Mouse (Mus musculus) forebrain, embryonic 11.5 days (tissue): ENCODE measurements around the gene Coil. TPM values are rescaled to one million over a fixed set of nuclear protein-coding genes. Genes with fewer than 3 reads are reported as not detected.

ENCODE experiments used
- ATAC-seq: fragments of 200-750 bp; cut with Nextera tagmentation; replicated peaks from 2 replicates; pipeline ENCODE4 v1.8.0; 2017; ENCODE audit warnings: moderate TSS enrichment; ENCODE audit not compliant: low FRiP score
- DNase-seq: peaks from one replicate; pipeline ENCODE4 v3.0.0-alpha.2; 2017; ENCODE audit warnings: low spot score
- H3K27ac ChIP-seq: fragments of 300-500 bp; sonication (generic); 2 replicates; pipeline ENCODE4 v1.5.1; 2014; ENCODE audit warnings: low read depth, low read length
- H3K27me3 ChIP-seq: fragments of 300-500 bp; sonication (generic); 2 replicates; pipeline ENCODE4 v1.6.1; 2014; ENCODE audit warnings: mild to moderate bottlenecking, low read length, mixed read lengths; ENCODE audit not compliant: control insufficient read depth, insufficient read depth
- H3K36me3 ChIP-seq: fragments of 300-500 bp; sonication (generic); 2 replicates; pipeline ENCODE4 v1.6.1; 2014; ENCODE audit warnings: mild to moderate bottlenecking, low read length, moderate library complexity, mixed read lengths; ENCODE audit not compliant: control insufficient read depth, insufficient read depth
- H3K4me1 ChIP-seq: fragments of 300-500 bp; sonication (generic); replicated peaks from 2 replicates; pipeline ENCODE4 v1.6.1; 2014; ENCODE audit warnings: low read length, mixed read lengths; ENCODE audit not compliant: control insufficient read depth, insufficient read depth
- H3K4me2 ChIP-seq: fragments of 300-500 bp; sonication (generic); 2 replicates; pipeline ENCODE4 v1.6.1; 2014; ENCODE audit warnings: low read depth, mild to moderate bottlenecking, low read length, moderate library complexity, mixed read lengths; ENCODE audit not compliant: severe bottlenecking
- H3K4me3 ChIP-seq: fragments of 300-500 bp; sonication (generic); 2 replicates; pipeline ENCODE4 v1.5.1; 2014; ENCODE audit warnings: low read depth, low read length
- H3K9ac ChIP-seq: fragments of 300-500 bp; sonication (generic); 2 replicates; pipeline ENCODE4 v1.6.1; 2014; ENCODE audit warnings: low read length
- H3K9me3 ChIP-seq: fragments of 300-500 bp; sonication (generic); 2 replicates; pipeline ENCODE4 v1.6.1; 2016; ENCODE audit warnings: low read length, mixed read lengths; ENCODE audit not compliant: control insufficient read depth
- WGBS: fragments of 180-500 bp; shearing (Covaris S2); extraction: QIAGEN DNeasy Blood & Tissue Kit; methylation state at CpG from one replicate; pipeline ENCODE4 v1.1.7; 2014; 5-methylcytosine and 5-hydroxymethylcytosine counted together
- polyA plus RNA-seq: library from polyadenylated mRNA; unstranded; fragments of >200 nt; fragmentation: Nextera tagmentation; extraction: Ambion mirVana; gene quantifications from 2 replicates; pipeline ENCODE4 v1.2.1, GENCODE M21; 2014

The Coil gene
- polyA plus RNA-seq, 1 experiment from 2014 or later: 20.4 TPM

GRCm38 (mm10) chr11:89021687-89022086 is 51.6 kb downstream of the Coil start:
- DNase-seq (no peak), ATAC-seq (no peak)
- H3K4me3 ChIP-seq: no peak overlapping the region
- no peak overlapping the region for H3K9ac ChIP-seq
- no peaks in the 10 kb centered on the region for H3K9me3 ChIP-seq
- no peaks in the 10 kb centered on the region for H3K36me3 ChIP-seq
- no peak overlapping the region for H3K27ac ChIP-seq
- H3K27me3 ChIP-seq: no peaks in the 10 kb centered on the region
- no peaks in the 10 kb centered on the region for H3K4me1 ChIP-seq
- no peak overlapping the region for H3K4me2 ChIP-seq
- WGBS: 85% methylated on average over 7 of the region's 7 CpGs

DNA sequence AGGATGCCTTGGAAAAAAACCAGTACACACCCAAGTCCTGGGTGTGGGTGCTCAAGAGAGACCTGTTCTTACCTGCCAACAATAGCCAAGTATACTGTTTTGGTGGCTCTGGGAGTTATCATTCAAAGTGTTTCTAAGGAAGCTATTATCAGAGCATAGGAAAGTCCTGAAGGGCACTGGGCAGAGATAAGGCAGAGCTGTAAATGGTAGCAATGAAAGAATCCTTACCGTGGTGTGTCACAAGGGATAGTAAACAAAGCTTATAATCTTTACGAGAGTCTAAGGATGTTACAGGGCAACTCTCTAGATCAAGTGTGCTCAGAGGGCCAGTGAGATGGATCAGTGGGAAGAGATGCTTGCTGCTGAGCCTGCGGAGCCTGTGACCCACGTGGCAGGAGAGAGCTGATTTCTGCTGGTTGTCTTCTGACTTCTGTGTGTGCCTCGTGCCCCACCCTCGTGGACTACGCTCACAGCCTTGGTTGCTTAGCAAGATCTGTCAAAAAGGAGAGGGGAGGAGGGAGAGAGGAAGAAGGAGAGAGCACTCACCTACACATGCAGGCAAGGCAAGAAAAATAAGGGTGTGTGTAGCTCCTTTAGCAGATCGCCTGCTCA is 52.2 kb downstream of the Coil start:
- Histone ChIP-seq H3K4me2 (no peak overlapping the region), H3K4me1 (no peaks in the 10 kb centered on the region), H3K4me3 (no peak overlapping the region), H3K9me3 (no peaks in the 10 kb centered on the region), H3K27me3 (no peaks in the 10 kb centered on the region), H3K36me3 (no peaks in the 10 kb centered on the region), H3K9ac (no peak overlapping the region), H3K27ac (no peak overlapping the region)
- WGBS: 75% methylated on average over 8 of the region's 8 CpGs
- no peak for ATAC-seq
- no peak for DNase-seq

DNA sequence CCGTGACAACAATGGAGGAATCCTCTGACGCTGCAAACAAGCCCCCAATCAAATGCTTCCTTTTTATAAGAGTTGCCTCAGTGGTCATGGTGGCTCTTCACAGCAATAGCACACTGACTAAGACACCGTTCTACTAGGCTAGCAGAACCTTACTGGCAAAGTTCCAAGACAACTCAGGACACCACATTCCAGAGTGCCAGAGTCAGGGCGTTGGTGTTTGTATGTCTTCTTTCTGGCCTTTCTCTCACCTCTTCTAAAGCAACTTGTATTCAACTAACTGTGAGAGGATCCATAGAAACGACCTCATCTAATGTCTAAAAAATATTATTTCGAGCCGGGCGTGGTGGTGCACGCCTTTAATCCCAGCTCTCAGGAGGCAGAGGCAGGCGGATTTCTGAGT is 53.4 kb downstream of the Coil start:
- no peaks in the 10 kb centered on the region for H3K36me3 ChIP-seq
- no peaks in the 10 kb centered on the region for H3K9me3 ChIP-seq
- no peak overlapping the region for H3K4me3 ChIP-seq
- H3K4me1 ChIP-seq: no peaks in the 10 kb centered on the region
- H3K9ac ChIP-seq: no peak overlapping the region
- ATAC-seq (no peak), DNase-seq (no peak)
- no peak overlapping the region for H3K4me2 ChIP-seq
- 77% methylated on average over 10 of the region's 10 CpGs for WGBS
- H3K27me3 ChIP-seq: no peaks in the 10 kb centered on the region
- no peak overlapping the region for H3K27ac ChIP-seq

GRCm38 (mm10) chr11:89024181-89024881 is 54.3 kb downstream of the Coil start:
- DNase-seq: no peak

DNA sequence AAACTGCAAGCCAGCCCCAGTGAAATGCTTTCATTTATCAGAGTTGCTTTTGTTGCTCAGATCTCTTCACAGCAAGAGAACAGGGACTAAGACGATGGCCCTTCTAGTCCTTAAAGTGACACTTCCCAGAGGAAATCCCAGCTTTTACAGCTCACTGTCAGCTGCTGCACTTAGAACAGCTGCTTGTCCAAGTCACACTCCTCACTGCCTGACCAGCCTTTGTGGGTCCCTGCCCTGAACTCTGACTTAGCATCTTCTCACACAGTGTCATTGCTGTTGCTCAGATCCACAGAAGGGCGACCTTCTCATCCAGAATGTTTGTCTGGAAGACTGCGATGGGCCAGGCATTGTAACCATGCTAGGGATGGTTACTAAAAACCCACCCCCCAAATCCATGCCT is 55.6 kb downstream of the Coil start:
- Histone ChIP-seq H3K4me3 (no peak overlapping the region), H3K27me3 (no peaks in the 10 kb centered on the region)
- 90% methylated on average over 3 of the region's 3 CpGs for WGBS

More at GRCm38 (mm10) chr11:89024181-89024881, 54.3 kb downstream of the Coil start:
- 81% methylated on average over 11 of the region's 11 CpGs for WGBS
- Histone ChIP-seq H3K27me3 (no peaks in the 10 kb centered on the region), H3K36me3 (no peaks in the 10 kb centered on the region), H3K9ac (no peak overlapping the region), H3K27ac (no peak overlapping the region), H3K4me1 (no peaks in the 10 kb centered on the region), H3K4me2 (no peak overlapping the region), H3K4me3 (no peak overlapping the region), H3K9me3 (no peaks in the 10 kb centered on the region)
- ATAC-seq: no peak

DNA sequence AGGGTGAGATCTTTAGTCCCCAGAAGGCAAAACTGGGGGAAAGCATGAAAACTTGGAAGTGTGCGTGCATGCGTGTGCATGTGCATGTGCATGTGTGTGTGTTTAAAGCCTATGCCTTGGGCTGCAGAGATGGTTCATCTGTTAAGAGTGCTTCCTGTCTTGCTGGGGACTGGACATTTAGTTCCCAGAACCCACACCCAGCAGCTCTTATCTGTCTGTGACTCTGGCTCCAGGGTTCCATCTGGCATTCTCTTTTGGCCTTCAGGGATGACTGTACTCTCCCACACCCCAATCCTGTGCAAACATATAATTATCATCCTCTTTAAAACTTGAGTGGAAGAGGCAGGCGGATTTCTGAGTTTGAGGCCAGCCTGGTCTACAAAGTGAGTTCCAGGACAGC is 56.1 kb downstream of the Coil start:
- no peak overlapping the region for H3K27ac ChIP-seq
- H3K36me3 ChIP-seq: no peaks in the 10 kb centered on the region
- H3K4me3 ChIP-seq: no peak overlapping the region
- H3K9me3 ChIP-seq: no peaks in the 10 kb centered on the region
- DNase-seq: no peak
- H3K9ac ChIP-seq: no peak overlapping the region
- no peaks in the 10 kb centered on the region for H3K4me1 ChIP-seq
- no peak overlapping the region for H3K4me2 ChIP-seq
- 95% methylated on average over 3 of the region's 3 CpGs for WGBS
- H3K27me3 ChIP-seq: no peaks in the 10 kb centered on the region
- no peak for ATAC-seq

More for the DNA sequence above, 55.6 kb downstream of the Coil start:
- H3K36me3 ChIP-seq: no peaks in the 10 kb centered on the region
- no peak overlapping the region for H3K9ac ChIP-seq
- no peak overlapping the region for H3K4me2 ChIP-seq
- H3K4me1 ChIP-seq: no peaks in the 10 kb centered on the region
- H3K27ac ChIP-seq: no peak overlapping the region
- H3K9me3 ChIP-seq: no peaks in the 10 kb centered on the region
- ATAC-seq: no peak
- no peak for DNase-seq

DNA sequence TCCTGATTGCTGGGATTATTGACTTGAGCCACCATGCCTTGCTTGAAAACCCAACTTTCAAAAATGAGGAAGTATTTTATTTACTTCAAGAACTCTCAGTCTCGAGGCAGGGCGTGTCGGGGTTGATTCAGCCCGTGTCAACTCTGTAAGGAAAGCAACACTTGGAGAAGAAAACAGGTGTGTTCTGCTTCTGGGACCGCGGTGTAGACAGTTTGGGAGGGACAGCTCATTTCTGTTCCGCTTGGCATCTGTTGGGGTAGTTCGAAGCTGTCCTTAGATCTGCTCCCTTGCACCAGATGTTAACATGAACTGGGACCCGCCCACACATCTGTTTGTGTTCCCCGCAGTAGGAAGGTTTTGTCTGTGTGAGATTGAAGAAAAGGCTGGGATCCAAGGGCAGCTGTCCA is 57.9 kb downstream of the Coil start:
- WGBS: 84% methylated on average over 10 of the region's 10 CpGs
- Histone ChIP-seq H3K4me2 (no peak overlapping the region), H3K9me3 (no peaks in the 10 kb centered on the region), H3K36me3 (no peaks in the 10 kb centered on the region), H3K27ac (no peak overlapping the region), H3K27me3 (no peaks in the 10 kb centered on the region), H3K4me1 (no peaks in the 10 kb centered on the region), H3K9ac (no peak overlapping the region), H3K4me3 (no peak overlapping the region)
- no peak for DNase-seq
- ATAC-seq: no peak

DNA sequence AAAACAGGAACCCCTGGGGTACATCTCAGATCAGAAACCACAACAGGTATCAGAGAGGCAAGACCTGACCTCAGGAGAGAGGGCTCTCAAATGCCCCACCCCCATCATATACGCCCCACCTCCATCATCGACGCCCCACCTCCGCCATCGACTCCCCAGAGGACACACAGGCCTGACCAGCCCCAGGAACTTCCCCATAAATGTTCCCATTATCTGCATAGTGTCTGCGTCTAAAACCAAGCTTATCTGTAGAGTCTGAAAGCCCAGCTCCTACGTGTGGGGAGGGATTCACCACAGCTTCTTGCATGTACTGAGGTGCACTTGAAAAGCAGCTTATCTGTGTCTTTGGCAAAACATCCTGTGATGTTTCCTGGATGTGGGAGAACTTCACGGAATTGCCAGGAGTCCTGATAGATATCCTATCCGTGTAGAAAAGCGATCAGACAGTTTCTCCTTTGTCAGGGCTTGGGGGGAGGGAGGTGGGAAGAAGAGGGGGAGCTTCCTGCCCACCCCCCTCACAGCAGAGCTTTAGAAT is 58.9 kb downstream of the Coil start:
- no peak overlapping the region for H3K9ac ChIP-seq
- no peaks in the 10 kb centered on the region for H3K9me3 ChIP-seq
- DNase-seq (no peak), ATAC-seq (no peak)
- no peak overlapping the region for H3K27ac ChIP-seq
- no peaks in the 10 kb centered on the region for H3K36me3 ChIP-seq
- 63% methylated on average over 10 of the region's 10 CpGs for WGBS
- no peaks in the 10 kb centered on the region for H3K4me1 ChIP-seq
- no peak overlapping the region for H3K4me3 ChIP-seq
- no peaks in the 10 kb centered on the region for H3K27me3 ChIP-seq
- no peak overlapping the region for H3K4me2 ChIP-seq

DNA sequence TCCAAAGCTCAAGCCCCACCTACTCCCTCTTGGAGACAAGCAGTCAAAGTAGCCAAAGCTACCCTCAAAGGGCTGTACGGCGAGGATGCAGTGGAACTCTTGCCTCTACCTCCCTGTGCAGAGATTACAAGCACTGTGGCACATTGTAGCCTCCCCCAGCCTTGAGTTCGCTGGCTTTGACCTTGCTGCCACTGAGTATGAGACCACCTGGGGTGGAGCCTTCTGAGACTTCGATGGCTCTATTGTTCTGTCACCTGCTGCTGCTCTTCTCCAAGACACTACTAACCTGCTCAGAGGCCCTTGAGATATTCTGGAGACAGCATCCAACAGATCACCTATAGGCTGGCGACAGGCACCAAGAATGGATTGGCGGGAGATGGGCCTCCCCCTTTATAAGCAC is 60.5 kb downstream of the Coil start:
- Histone ChIP-seq H3K36me3 (no peaks in the 10 kb centered on the region), H3K4me1 (no peaks in the 10 kb centered on the region), H3K9ac (no peak overlapping the region), H3K27ac (no peak overlapping the region), H3K9me3 (no peaks in the 10 kb centered on the region), H3K4me3 (no peak overlapping the region), H3K4me2 (no peak overlapping the region), H3K27me3 (no peaks in the 10 kb centered on the region)
- no peak for ATAC-seq
- WGBS: 76% methylated on average over 6 of the region's 6 CpGs
- no peak for DNase-seq
